Mouse (Mus musculus) bone marrow, adult 2 months (tissue): ENCODE results near the gene Elk4.

Source experiments
- CTCF ChIP-seq: fragments of 200-500 bp; IDR thresholded peaks from 2 replicates; pipeline ENCODE4 v1.5.1; 2011; ENCODE audit warnings: low read length, control low read depth; ENCODE audit not compliant: control insufficient read depth, insufficient read depth
- POLR2A ChIP-seq: fragments of 200-500 bp; IDR thresholded peaks from 2 replicates; pipeline ENCODE4 v1.6.1; 2011; ENCODE audit warnings: low read depth, mild to moderate bottlenecking, control low read depth, low read length, borderline replicate concordance; ENCODE audit not compliant: control insufficient read depth

DNA sequence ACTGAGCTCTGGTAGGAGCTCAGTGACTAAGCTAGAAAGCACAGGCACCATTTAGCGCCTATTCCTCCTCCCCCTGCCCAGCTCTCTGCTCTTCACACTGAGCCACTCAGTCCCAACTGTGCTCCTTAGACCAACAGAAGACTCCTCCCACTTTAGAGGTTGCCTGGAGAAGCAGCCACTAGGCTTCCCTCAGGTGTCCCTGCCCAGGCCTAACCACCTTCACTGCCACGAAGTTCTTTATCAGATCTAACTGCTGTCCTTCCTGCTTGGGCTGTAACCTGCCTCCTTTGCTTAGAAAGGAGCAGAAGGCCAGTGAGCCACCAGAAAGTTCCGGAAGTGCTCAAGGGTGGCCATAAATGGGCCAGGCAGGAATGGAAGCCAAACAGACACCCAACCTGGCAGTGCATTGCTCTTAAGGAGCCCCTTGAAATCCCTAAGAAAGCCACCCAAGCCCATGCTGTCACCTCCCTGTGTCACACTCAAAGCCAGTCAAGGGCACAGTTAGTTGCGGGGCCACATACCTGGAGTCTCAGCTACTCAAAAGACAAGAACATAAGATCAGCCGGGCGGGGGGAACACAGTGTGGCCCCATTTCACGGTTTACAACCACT is 47.8 kb downstream of the Elk4 start:
- TF ChIP-seq CTCF (no peak), POLR2A (no peak)
